ENCODE assay signal across 27 mouse cellular contexts in the genomic region with DNA sequence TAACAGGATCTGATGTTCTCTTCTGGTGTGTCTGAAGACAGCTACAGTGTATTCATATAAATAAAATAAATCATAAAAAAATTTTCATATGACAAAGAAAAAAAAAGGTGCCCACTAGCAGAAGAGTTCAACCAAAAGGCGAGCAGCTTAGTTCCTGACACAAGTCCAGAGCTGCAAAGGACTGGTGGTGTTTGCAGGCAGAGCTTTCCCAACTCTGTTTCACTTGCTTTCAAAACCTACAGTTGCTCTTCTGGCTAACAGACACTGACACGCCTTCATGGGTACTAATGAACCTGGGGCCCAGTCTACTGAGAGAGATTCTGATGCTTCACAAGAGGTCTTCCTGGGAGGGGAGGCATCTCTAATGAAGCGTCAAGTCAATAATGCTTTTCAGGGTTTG. TPM values are rescaled to one million over a fixed set of nuclear protein-coding genes. Genes with fewer than 3 reads are reported as not detected.
DNase-seq lines count a peak whose midpoint lies in the region; ATAC-seq lines count a peak whose summit lies in the region.
"Had no signal": no experiment of that assay in that cellular context is flagged by ENCODE, and none has a peak within 500 bp of the region (broad histone marks: within the 10 kb centered on the region; RNA-seq: fewer than 3 reads in every experiment).

No protein-coding gene starts in this region.

- ATAC-seq in hindbrain, embryonic 13.5 days (ENCODE audit: low FRiP score): no peak
- no peak for ATAC-seq in hindbrain, embryonic 14.5 days (ENCODE audit: low FRiP score)
- no peak for ATAC-seq in liver, embryonic 13.5 days (ENCODE audit: low read depth)
- ATAC-seq in intestine, embryonic 15.5 days: no peak
- ATAC-seq: forebrain, embryonic 15.5 days; inflammation-experienced regulatory T-cells, adult 6 months; midbrain, embryonic 15.5 days had no signal

- H3K4me3 ChIP-seq in hindbrain, embryonic 13.5 days: no peak overlapping the region
- H3K4me3 ChIP-seq in hindbrain, embryonic 14.5 days (replicated peaks; ENCODE audit: low read length): no peak overlapping the region
- H3K4me3 ChIP-seq in liver, embryonic 13.5 days (replicated peaks): no peak overlapping the region
- H3K4me3 ChIP-seq in embryonic facial prominence, embryonic 10.5 days: no peak overlapping the region
- no peak overlapping the region for H3K4me3 ChIP-seq in intestine, embryonic 15.5 days (replicated peaks)
- H3K4me3 ChIP-seq: embryonic facial prominence, embryonic 13.5 days; forebrain, embryonic 10.5 days; forebrain, embryonic 15.5 days; kidney, embryonic 15.5 days; limb, embryonic 10.5 days; limb, embryonic 15.5 days; lung, embryonic 15.5 days; midbrain, embryonic 10.5 days; midbrain, embryonic 15.5 days had no signal

- no peaks in the 10 kb centered on the region for H3K27me3 ChIP-seq in hindbrain, embryonic 13.5 days
- no peaks in the 10 kb centered on the region for H3K27me3 ChIP-seq in hindbrain, embryonic 14.5 days (ENCODE audit: control insufficient read depth, insufficient read depth, low read length)
- no peaks in the 10 kb centered on the region for H3K27me3 ChIP-seq in liver, embryonic 13.5 days
- no peaks in the 10 kb centered on the region for H3K27me3 ChIP-seq in embryonic facial prominence, embryonic 10.5 days (replicated peaks; ENCODE audit: low read depth, poor library complexity, severe bottlenecking)
- no peaks in the 10 kb centered on the region for H3K27me3 ChIP-seq in intestine, embryonic 15.5 days (replicated peaks)
- H3K27me3 ChIP-seq: embryonic facial prominence, embryonic 13.5 days; forebrain, embryonic 15.5 days; kidney, embryonic 15.5 days; limb, embryonic 15.5 days; lung, embryonic 15.5 days; midbrain, embryonic 15.5 days had no signal

- H3K4me1 ChIP-seq in hindbrain, embryonic 13.5 days (replicated peaks): peaks cover 78% of the 10 kb centered on the region
- H3K4me1 ChIP-seq in hindbrain, embryonic 14.5 days (replicated peaks; ENCODE audit: control insufficient read depth, insufficient read depth, low read length): peaks cover 47% of the 10 kb centered on the region
- peaks cover 83% of the 10 kb centered on the region for H3K4me1 ChIP-seq in liver, embryonic 13.5 days (replicated peaks)
- H3K4me1 ChIP-seq in embryonic facial prominence, embryonic 10.5 days: peaks cover 50% of the 10 kb centered on the region
- H3K4me1 ChIP-seq in intestine, embryonic 15.5 days (replicated peaks): peaks cover 35% of the 10 kb centered on the region

- no peaks in the 10 kb centered on the region for H3K36me3 ChIP-seq in hindbrain, embryonic 13.5 days
- no peaks in the 10 kb centered on the region for H3K36me3 ChIP-seq in hindbrain, embryonic 14.5 days (replicated peaks; ENCODE audit: control insufficient read depth, insufficient read depth)
- H3K36me3 ChIP-seq in liver, embryonic 13.5 days: no peaks in the 10 kb centered on the region
- H3K36me3 ChIP-seq in embryonic facial prominence, embryonic 10.5 days (replicated peaks): no peaks in the 10 kb centered on the region; the same call in 1 of the 2 replicates
- no peaks in the 10 kb centered on the region for H3K36me3 ChIP-seq in intestine, embryonic 15.5 days
- H3K36me3 ChIP-seq: embryonic facial prominence, embryonic 13.5 days; forebrain, embryonic 10.5 days; forebrain, embryonic 15.5 days; kidney, embryonic 15.5 days; limb, embryonic 10.5 days; limb, embryonic 15.5 days; lung, embryonic 15.5 days; midbrain, embryonic 10.5 days; midbrain, embryonic 15.5 days had no signal

- H3K27ac ChIP-seq in hindbrain, embryonic 13.5 days: peak overlapping the region; percentile 6
- no peak overlapping the region for H3K27ac ChIP-seq in hindbrain, embryonic 14.5 days
- H3K27ac ChIP-seq in liver, embryonic 13.5 days: peak overlapping the region; percentile 83
- no peak overlapping the region for H3K27ac ChIP-seq in embryonic facial prominence, embryonic 10.5 days (replicated peaks)
- no peak overlapping the region for H3K27ac ChIP-seq in intestine, embryonic 15.5 days
- H3K27ac ChIP-seq: embryonic facial prominence, embryonic 13.5 days; forebrain, embryonic 10.5 days; forebrain, embryonic 15.5 days; kidney, embryonic 15.5 days; limb, embryonic 10.5 days; limb, embryonic 15.5 days; lung, embryonic 15.5 days; midbrain, embryonic 10.5 days; midbrain, embryonic 15.5 days had no signal

- 0 out of 2 replicates have a peak overlapping the region, but pooled peaks have one; percentile 13 for H3K9ac ChIP-seq in hindbrain, embryonic 13.5 days
- no peak overlapping the region for H3K9ac ChIP-seq in hindbrain, embryonic 14.5 days
- H3K9ac ChIP-seq in liver, embryonic 13.5 days: peak overlapping the region; percentile 31
- H3K9ac ChIP-seq in intestine, embryonic 15.5 days: no peak overlapping the region
- H3K9ac ChIP-seq: embryonic facial prominence, embryonic 13.5 days; forebrain, embryonic 15.5 days; kidney, embryonic 15.5 days; limb, embryonic 15.5 days; lung, embryonic 15.5 days; midbrain, embryonic 15.5 days had no signal

- no peak overlapping the region for H3K4me2 ChIP-seq in hindbrain, embryonic 13.5 days
- no peak overlapping the region for H3K4me2 ChIP-seq in hindbrain, embryonic 14.5 days (replicated peaks)
- H3K4me2 ChIP-seq in liver, embryonic 13.5 days: no peak overlapping the region
- no peak overlapping the region for H3K4me2 ChIP-seq in intestine, embryonic 15.5 days (replicated peaks)
- H3K4me2 ChIP-seq: embryonic facial prominence, embryonic 13.5 days; forebrain, embryonic 15.5 days; kidney, embryonic 15.5 days; limb, embryonic 15.5 days; lung, embryonic 15.5 days; midbrain, embryonic 15.5 days had no signal

- DNase-seq in hindbrain, embryonic 14.5 days (ENCODE audit: low spot score): no peak
- peak; percentile 19 for DNase-seq in retina, embryonic 14.5 days (ENCODE audit: low spot score)
- DNase-seq in retina, postnatal 1 day: no peak
- DNase-seq in liver, embryonic 13.5 days: no peak
- no peak for DNase-seq in embryonic facial prominence, embryonic 10.5 days (ENCODE audit: low spot score)
- DNase-seq in T-cell, adult 2 months (ENCODE audit: low spot score): no peak
- DNase-seq: adrenal gland, adult 2 months; cerebellum, adult 9-10 months; cerebellum, postnatal 36 days; gastrocnemius, postnatal 25 days; heart, adult 18-20 months; kidney, adult 18-20 months; kidney, postnatal 25 days; right cerebral cortex, postnatal 25 days; thymus, postnatal 14 days had no signal

- WGBS in hindbrain, embryonic 13.5 days: 75% methylated on average over 3 of the region's 3 CpGs
- 68% methylated on average over 3 of the region's 3 CpGs for WGBS in hindbrain, embryonic 14.5 days
- 43% methylated on average over 3 of the region's 3 CpGs for WGBS in liver, embryonic 13.5 days (ENCODE audit: insufficient replicate concordance)
- WGBS in embryonic facial prominence, embryonic 10.5 days: 87% methylated on average over 3 of the region's 3 CpGs
- WGBS in intestine, embryonic 15.5 days: 85% methylated on average over 3 of the region's 3 CpGs

- no peaks in the 10 kb centered on the region for H3K9me3 ChIP-seq in hindbrain, embryonic 13.5 days
- H3K9me3 ChIP-seq in hindbrain, embryonic 14.5 days (ENCODE audit: control insufficient read depth, low read length): no peaks in the 10 kb centered on the region
- H3K9me3 ChIP-seq in liver, embryonic 13.5 days (replicated peaks): no peaks in the 10 kb centered on the region
- no peaks in the 10 kb centered on the region for H3K9me3 ChIP-seq in embryonic facial prominence, embryonic 10.5 days
- H3K9me3 ChIP-seq in intestine, embryonic 15.5 days: no peaks in the 10 kb centered on the region
- H3K9me3 ChIP-seq: embryonic facial prominence, embryonic 13.5 days; forebrain, embryonic 10.5 days; forebrain, embryonic 15.5 days; kidney, embryonic 15.5 days; limb, embryonic 10.5 days; limb, embryonic 15.5 days; lung, embryonic 15.5 days; midbrain, embryonic 10.5 days; midbrain, embryonic 15.5 days had no signal

RNA-seq across cellular contexts. Expression of a gene that starts 34.2 kb away (rescaled TPM):
- polyA plus RNA-seq in hindbrain, embryonic 13.5 days (2015; fragmentation: Nextera tagmentation; extraction: Ambion mirVana): 11.9 and 12.1 TPM in 2 replicates
- 23.8 and 25.0 TPM in 2 replicates for polyA plus RNA-seq in hindbrain, embryonic 14.5 days (2014; fragmentation: Nextera tagmentation; extraction: Ambion mirVana)
- polyA plus RNA-seq in liver, embryonic 13.5 days (2015; fragmentation: Nextera tagmentation; extraction: Ambion mirVana): 5.3 and 7.0 TPM in 2 replicates
- 11.4 and 14.1 TPM in 2 replicates for polyA plus RNA-seq in embryonic facial prominence, embryonic 10.5 days (2016; fragmentation: Nextera tagmentation; extraction: Ambion mirVana)
- 29.5 and 37.8 TPM in 2 replicates for polyA plus RNA-seq in intestine, embryonic 15.5 days (2015; fragmentation: Nextera tagmentation; extraction: Ambion mirVana)

Comparison
In these comparisons a context has a peak if more than half of its experiments do, and no peak if none do; other contexts are left out.
1. H3K27ac ChIP-seq: peak in hindbrain, embryonic 13.5 days (single experiment) and liver, embryonic 13.5 days (single experiment); none in hindbrain, embryonic 14.5 days (single experiment), embryonic facial prominence, embryonic 10.5 days (single experiment) and intestine, embryonic 15.5 days (single experiment).
2. H3K9ac ChIP-seq: peak in hindbrain, embryonic 13.5 days (single experiment) and liver, embryonic 13.5 days (single experiment); none in hindbrain, embryonic 14.5 days (single experiment) and intestine, embryonic 15.5 days (single experiment).